Mouse (Mus musculus) heart, embryonic 10.5 days (tissue): ENCODE data around the gene Col4a2. TPM values are rescaled to one million over a fixed set of nuclear protein-coding genes. Genes with fewer than 3 reads are reported as not detected.
A peak's percentile ranks its signal among the peaks of the same experiment; 100 is the strongest.
"Not testable (repeated sequence)": the region's sequence is repeated elsewhere in the genome, so short reads cannot be mapped to it uniquely, and the experiment has no call there.

Experiments used
- DNase-seq: peaks from one replicate; pipeline ENCODE4 v3.0.0-alpha.2; 2017; ENCODE audit warnings: low spot score
- H3K27ac ChIP-seq: fragments of 300-500 bp; sonication (generic); 2 replicates; pipeline ENCODE4 v1.5.1; 2016; ENCODE audit warnings: mild to moderate bottlenecking
- H3K27me3 ChIP-seq: fragments of 300-500 bp; sonication (generic); 2 replicates; pipeline ENCODE4 v1.6.1; 2016; ENCODE audit warnings: mild to moderate bottlenecking; ENCODE audit not compliant: poor library complexity, insufficient read depth, severe bottlenecking
- H3K36me3 ChIP-seq: fragments of 300-500 bp; sonication (generic); 2 replicates; pipeline ENCODE4 v1.6.1; 2016; ENCODE audit warnings: mild to moderate bottlenecking, moderate library complexity
- H3K4me1 ChIP-seq: fragments of 300-500 bp; sonication (generic); 2 replicates; pipeline ENCODE4 v1.6.1; 2016; ENCODE audit warnings: mild to moderate bottlenecking
- H3K4me3 ChIP-seq: fragments of 300-500 bp; sonication (generic); 2 replicates; pipeline ENCODE4 v1.5.1; 2016; ENCODE audit warnings: mild to moderate bottlenecking, moderate library complexity
- H3K9me3 ChIP-seq: fragments of 300-500 bp; sonication (generic); 2 replicates; pipeline ENCODE4 v1.6.1; 2016; ENCODE audit warnings: mild to moderate bottlenecking, moderate library complexity
- WGBS: fragments of 180-500 bp; shearing (Covaris S2); methylation state at CpG from one replicate; pipeline ENCODE4 v1.1.7; 2016; 5-methylcytosine and 5-hydroxymethylcytosine counted together
- polyA plus RNA-seq: library from polyadenylated mRNA; unstranded; fragments of >200 nt; fragmentation: Nextera tagmentation; extraction: Ambion mirVana; gene quantifications from 2 replicates; pipeline ENCODE4 v1.2.1, GENCODE M21; 2016

The Col4a2 gene
- polyA plus RNA-seq, 1 experiment from 2014 or later = 54.9 TPM

DNA sequence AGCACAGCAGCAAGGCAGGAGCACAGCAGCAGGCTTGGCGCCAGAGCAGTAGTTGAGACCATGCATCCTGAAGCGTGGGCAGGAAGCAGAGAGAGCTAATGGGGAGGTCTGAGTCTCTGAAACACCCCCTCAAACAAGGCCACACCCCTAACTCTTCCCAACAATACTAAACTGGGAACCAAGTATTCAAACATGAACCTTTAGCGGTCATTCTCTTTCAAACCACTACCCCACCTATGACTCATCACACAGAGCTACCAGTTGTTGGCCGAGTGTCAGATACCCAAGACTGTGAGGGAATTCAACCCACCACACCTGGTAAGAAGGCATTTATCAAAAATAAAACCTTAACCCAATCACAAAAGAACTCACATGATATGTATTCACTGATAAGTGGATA is 174.6 kb downstream of the Col4a2 start:
- peaks cover 42% of the 10 kb centered on the region for H3K27me3 ChIP-seq
- no peaks in the 10 kb centered on the region for H3K36me3 ChIP-seq
- DNase-seq = no peak
- H3K4me3 ChIP-seq = no peak overlapping the region
- H3K9me3 ChIP-seq = no peaks in the 10 kb centered on the region
- peaks cover 6% of the 10 kb centered on the region; the same call in 1 of the 2 replicates for H3K4me1 ChIP-seq
- H3K27ac ChIP-seq = no peak overlapping the region
- WGBS = 67% methylated on average over 4 of the region's 4 CpGs

DNA sequence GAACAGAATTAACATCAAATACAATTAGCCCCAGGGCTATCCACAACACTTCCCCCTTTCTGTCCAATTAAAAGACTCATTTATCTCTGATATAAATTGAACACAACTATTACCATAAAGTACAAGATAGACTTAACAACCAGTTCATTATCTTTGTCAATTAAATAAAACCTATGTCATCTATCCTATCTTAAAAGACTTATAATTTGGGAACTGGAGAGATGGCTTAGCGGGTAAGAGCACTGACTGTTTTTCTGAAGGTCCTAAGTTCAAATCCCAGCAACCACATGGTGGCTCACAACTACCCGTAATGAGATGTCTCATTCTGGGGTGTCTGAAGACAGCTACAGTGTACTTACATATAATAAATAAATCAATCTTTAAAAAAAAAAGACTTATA is 179.7 kb downstream of the Col4a2 start:
- not testable (repeated sequence) for H3K4me3 ChIP-seq, DNase-seq, H3K27ac ChIP-seq, H3K4me1 ChIP-seq, H3K9me3 ChIP-seq, H3K36me3 ChIP-seq
- peaks cover 35% of the 10 kb centered on the region for H3K27me3 ChIP-seq
- 82% methylated on average over 2 of the region's 2 CpGs for WGBS

DNA sequence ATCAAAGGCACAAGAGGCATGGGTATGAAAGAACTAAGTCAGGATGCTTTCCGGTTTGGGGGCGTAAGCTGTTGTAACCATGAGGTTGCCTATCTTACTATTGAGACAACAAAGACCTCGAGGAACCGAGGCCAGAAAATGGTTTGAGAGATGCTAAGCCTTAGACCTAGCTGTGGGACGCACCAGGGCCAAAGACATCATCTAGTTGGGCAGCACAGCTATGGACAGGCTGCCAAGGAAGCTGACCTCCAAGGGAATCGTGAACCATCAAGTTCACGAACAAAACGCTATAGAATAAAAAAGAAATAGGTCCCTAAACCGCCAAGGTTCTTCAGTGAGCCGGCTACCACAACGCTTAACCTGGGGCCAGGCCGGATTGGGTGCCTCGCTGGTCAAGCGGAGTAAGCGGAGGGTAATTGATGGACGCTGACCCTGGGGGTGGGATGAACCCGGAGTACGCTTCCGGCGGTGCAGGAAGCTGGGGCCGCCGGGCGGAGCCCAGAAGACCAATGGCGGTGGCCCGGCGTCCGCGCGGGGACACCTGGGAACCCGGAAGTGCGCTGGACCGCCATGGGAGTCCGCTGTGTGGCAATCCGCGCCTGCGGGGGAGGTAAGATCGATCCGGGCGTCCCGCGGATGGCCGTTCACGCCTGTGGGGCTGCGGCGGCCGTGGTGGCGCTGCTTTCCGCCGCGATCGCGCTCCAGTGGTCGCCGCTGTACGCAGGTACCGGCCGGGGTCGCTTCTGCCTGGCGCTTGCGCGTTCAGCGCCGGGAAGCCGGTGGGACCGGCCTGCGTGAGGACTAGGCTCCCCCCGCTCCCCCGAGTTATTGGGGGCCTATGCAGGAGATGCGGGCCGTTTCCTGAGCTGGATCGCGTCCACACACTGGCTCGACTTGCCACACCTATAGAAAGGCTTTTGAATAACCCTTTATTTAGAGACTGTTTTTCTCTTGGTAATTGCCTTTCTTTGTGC is 184.7 kb downstream of the Col4a2 start, which contains the start of gene Naxd:
Gene Naxd, plus strand, starts transcription at position 490 of the 974 bp plus-strand sequence.
- peak; percentile 95 for DNase-seq
- 3% methylated on average over 73 of the region's 73 CpGs for WGBS

GRCm38 (mm10) chr8:11498281-11498680 is 185.7 kb downstream of the Col4a2 start:
- Histone ChIP-seq H3K27me3 (peaks cover 6% of the 10 kb centered on the region; the same call in 1 of the 2 replicates), H3K4me1 (peaks cover 26% of the 10 kb centered on the region), H3K4me3 (peak overlapping the region; percentile 98), H3K27ac (no peak overlapping the region; the same call in 1 of the 2 replicates), H3K36me3 (peaks cover 16% of the 10 kb centered on the region), H3K9me3 (no peaks in the 10 kb centered on the region)
- DNase-seq = no peak
- WGBS = 65% methylated on average over 12 of the region's 12 CpGs

More for the DNA sequence above, 184.7 kb downstream of the Col4a2 start, which contains the start of gene Naxd:
- Histone ChIP-seq H3K27me3 (peaks cover 6% of the 10 kb centered on the region; the same call in 1 of the 2 replicates), H3K27ac (peak within 1 kb of the TSS; percentile 94), H3K4me1 (peaks cover 26% of the 10 kb centered on the region), H3K9me3 (no peaks in the 10 kb centered on the region), H3K4me3 (peak within 1 kb of the TSS; percentile 98), H3K36me3 (peaks cover 7% of the 10 kb centered on the region)

Other genes with a start within 250 kb of the Col4a2 start
- 143 and 257 TPM in 2 replicates for gene Col4a1, start within 50 bp of the Col4a2 start, polyA plus RNA-seq
- gene Rab20, start 165.9 kb downstream of the Col4a2 start, polyA plus RNA-seq = 11.2 and 21.9 TPM in 2 replicates
- 86.1 and 92.1 TPM in 2 replicates for gene Naxd, start 184.7 kb downstream of the Col4a2 start, polyA plus RNA-seq
- 24.5 and 27.9 TPM in 2 replicates for gene Cars2, start 238.0 kb downstream of the Col4a2 start, polyA plus RNA-seq
- 21.8 and 27.7 TPM in 2 replicates for gene Ing1, start 242.8 kb downstream of the Col4a2 start, polyA plus RNA-seq